Mouse (Mus musculus) left cerebral cortex, adult 8-10 months (tissue): ENCODE data around the gene Plppr5. TPM values are rescaled to one million over a fixed set of nuclear protein-coding genes. Genes with fewer than 3 reads are reported as not detected.

Source experiments
- DNase-seq, 2 experiments: peaks; one replicate each; pipeline ENCODE4 v3.0.0; 2022; ENCODE audit warnings: low spot score in 2 of 2
- total RNA-seq, 4 experiments: library from RNA; stranded (reverse); gene quantifications; 2 replicates each; pipeline ENCODE4 v1.2.4; 2022

Plppr5 gene
- total RNA-seq, result 10 to 100 TPM; 25.1 to 33.1 (median 29.6) TPM

GRCm38 (mm10) chr3:117574529-117575252 is at the start of gene Plppr5:
Gene Plppr5, plus strand, starts transcription at chr3:117574836.
- DNase-seq, result peak; percentile 46 to 59

- DNase-seq, result no peak
Observed at GRCm38 (mm10) chr3:117549899-117550298, 24.7 kb upstream of the Plppr5 start.

- no peak for DNase-seq
Observed at GRCm38 (mm10) chr3:117550526-117550925, 24.1 kb upstream of the Plppr5 start.

GRCm38 (mm10) chr3:117556972-117557371 is 17.7 kb upstream of the Plppr5 start:
- no peak for DNase-seq

GRCm38 (mm10) chr3:117575253-117575927 is 754 bp downstream of the Plppr5 start:
- peak; percentile 43 to 57 for DNase-seq

GRCm38 (mm10) chr3:117575928-117576254 is 1.3 kb downstream of the Plppr5 start:
- DNase-seq, result peak in 1 of 2 experiments; percentile 44

GRCm38 (mm10) chr3:117577349-117577748 is 2.7 kb downstream of the Plppr5 start:
- DNase-seq, result no peak

- no peak for DNase-seq
Observed at GRCm38 (mm10) chr3:117582628-117583027, 8.0 kb downstream of the Plppr5 start.

- DNase-seq, result no peak
Observed at GRCm38 (mm10) chr3:117602404-117602803, 27.8 kb downstream of the Plppr5 start.

- DNase-seq, result no peak
Observed at GRCm38 (mm10) chr3:117603458-117603857, 28.8 kb downstream of the Plppr5 start.

GRCm38 (mm10) chr3:117606383-117606782 is 31.7 kb downstream of the Plppr5 start:
- DNase-seq, result no peak

- no peak for DNase-seq
Observed at GRCm38 (mm10) chr3:117611453-117611852, 36.8 kb downstream of the Plppr5 start.

GRCm38 (mm10) chr3:117614856-117615255 is 40.2 kb downstream of the Plppr5 start:
- no peak for DNase-seq

- DNase-seq, result no peak
Observed at GRCm38 (mm10) chr3:117625257-117626001, 50.8 kb downstream of the Plppr5 start.

- DNase-seq, result peak in 1 of 2 experiments; percentile 61
Observed at GRCm38 (mm10) chr3:117628799-117629198, 54.2 kb downstream of the Plppr5 start.

GRCm38 (mm10) chr3:117630332-117630731 is 55.7 kb downstream of the Plppr5 start:
- DNase-seq, result no peak

GRCm38 (mm10) chr3:117648612-117649011 is 74.0 kb downstream of the Plppr5 start:
- DNase-seq, result no peak

GRCm38 (mm10) chr3:117664316-117664715 is 89.7 kb downstream of the Plppr5 start:
- DNase-seq, result peak in 1 of 2 experiments; percentile 22

- no peak for DNase-seq
Observed at GRCm38 (mm10) chr3:117679189-117679588, 104.6 kb downstream of the Plppr5 start.

GRCm38 (mm10) chr3:117684640-117685039 is 110.0 kb downstream of the Plppr5 start:
- no peak for DNase-seq

GRCm38 (mm10) chr3:117686036-117686435 is 111.4 kb downstream of the Plppr5 start:
- DNase-seq, result peak in 1 of 2 experiments; percentile 40

- DNase-seq, result peak in 1 of 2 experiments; percentile 38
Observed at GRCm38 (mm10) chr3:117686648-117687047, 112.0 kb downstream of the Plppr5 start.
